Mouse (Mus musculus): Measurements from ENCODE around the gene Kif27. TPM values are rescaled to one million over a fixed set of nuclear protein-coding genes. Genes with fewer than 3 reads are reported as not detected.

Gene Kif27
- total RNA-seq, 2 experiments from 2014 or later = 0.08 to 0.13 TPM

DNA sequence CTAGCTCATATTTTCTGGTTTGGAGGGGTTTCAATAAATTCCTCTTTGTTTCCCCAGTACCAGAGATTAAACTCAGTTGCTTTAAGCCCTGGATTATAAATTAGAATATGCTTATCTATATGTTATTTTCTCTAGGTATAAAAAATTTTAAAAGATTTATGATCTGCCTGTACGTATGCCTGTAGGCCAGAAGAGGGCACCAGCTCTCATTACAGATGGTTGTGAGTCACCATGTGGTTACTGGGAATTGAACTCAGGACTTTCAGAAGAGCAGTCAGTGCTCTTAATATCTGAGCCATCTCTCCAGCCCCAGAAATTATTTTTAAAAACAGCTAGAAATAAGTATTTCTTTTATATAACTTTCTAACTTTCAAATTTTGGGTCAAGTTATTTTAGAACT is 69.6 kb downstream of the Kif27 start:
- DNase-seq (ENCODE audit: low spot score) = no peak
- intact Hi-C loops (cut with DNase I) = loop anchor here (2.0 kb wide), 2 partner anchors 99 to 299 kb away; no protein-coding TSS in a partner anchor

- intact Hi-C loops (cut with DNase I) = loop anchor here (1.0 to 2.0 kb wide), 3 partner anchors 101 to 301 kb away; no protein-coding TSS in a partner anchor
- peak; percentile 38 for DNase-seq (ENCODE audit: low spot score)
Observed at GRCm38 (mm10) chr13:58287822-58288221, 71.1 kb downstream of the Kif27 start.

DNA sequence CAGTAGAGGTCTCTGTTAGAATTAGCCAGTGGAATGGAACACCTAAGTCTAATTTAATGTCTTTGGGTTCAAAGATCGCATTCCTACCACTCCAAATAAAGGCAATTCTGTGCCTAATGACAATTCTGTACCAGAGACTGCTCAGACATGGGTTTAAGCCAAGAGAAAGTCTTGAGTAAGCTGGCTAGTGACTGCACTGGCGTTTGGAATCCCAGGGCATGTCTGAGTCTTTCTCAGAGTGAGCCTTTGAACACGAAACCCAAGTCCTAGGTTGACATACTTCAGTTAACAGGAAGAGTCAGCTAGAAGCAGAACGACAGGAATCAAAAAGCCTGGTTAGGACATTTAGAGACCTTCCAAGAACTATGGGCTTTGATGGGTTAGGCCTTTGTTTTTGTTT is 75.5 kb downstream of the Kif27 start:
- DNase-seq (ENCODE audit: low spot score) = no peak
- intact Hi-C loops (cut with DNase I) = no loop called here

DNA sequence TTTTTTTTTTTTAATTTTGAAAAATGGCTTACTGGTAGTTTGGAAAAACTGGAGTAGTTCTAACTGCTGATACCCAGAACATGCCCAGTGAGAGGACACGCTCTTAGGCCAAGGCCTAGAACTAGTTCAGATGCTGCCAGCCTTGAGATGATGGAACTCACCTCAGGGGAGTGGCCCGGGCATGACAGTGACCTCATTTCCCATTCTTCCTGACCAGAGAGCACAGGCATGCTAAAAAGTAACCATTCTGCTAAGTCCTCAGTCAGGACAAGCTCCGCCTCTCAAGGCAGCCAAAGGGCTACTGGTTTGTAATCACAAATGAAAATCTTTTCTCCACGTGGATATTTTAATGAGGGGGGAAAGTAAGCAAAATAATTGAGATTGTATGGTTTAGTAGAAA is 77.0 kb downstream of the Kif27 start:
- no peak for DNase-seq (ENCODE audit: low spot score)
- intact Hi-C loops (cut with DNase I) = no loop called here

- intact Hi-C loops (cut with DNase I) = no loop called here
- no peak for DNase-seq (ENCODE audit: low spot score)
Observed at GRCm38 (mm10) chr13:58280528-58280927, 78.4 kb downstream of the Kif27 start.

DNA sequence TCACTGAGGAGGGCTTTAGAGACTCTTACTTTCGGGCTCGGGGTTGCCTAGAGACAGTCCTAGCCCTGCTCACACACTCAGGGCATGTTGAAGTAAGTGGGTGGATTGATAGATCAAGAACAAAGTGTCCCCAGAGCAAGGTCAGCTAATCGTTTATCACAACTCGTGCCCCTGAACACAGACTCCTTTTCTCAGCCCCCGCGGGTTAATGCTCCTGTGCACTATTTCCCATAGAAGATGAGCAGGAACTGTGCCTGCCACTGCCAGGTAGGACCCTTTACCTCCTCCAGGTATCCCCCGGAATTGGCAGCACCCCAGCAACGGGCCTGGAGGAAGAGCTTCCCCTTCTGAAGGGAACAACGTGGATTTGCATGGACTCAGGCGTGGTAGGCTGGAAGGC is 82.7 kb downstream of the Kif27 start:
- no peak for DNase-seq (ENCODE audit: low spot score)
- intact Hi-C loops (cut with DNase I) = no loop called here

GRCm38 (mm10) chr13:58275599-58275998 is 83.3 kb downstream of the Kif27 start, which contains the start of gene Gkap1:
TSS of gene Gkap1 (minus strand) at chr13:58275699.
- DNase-seq (ENCODE audit: low spot score) = no peak
- intact Hi-C loops (cut with DNase I) = no loop called here

DNA sequence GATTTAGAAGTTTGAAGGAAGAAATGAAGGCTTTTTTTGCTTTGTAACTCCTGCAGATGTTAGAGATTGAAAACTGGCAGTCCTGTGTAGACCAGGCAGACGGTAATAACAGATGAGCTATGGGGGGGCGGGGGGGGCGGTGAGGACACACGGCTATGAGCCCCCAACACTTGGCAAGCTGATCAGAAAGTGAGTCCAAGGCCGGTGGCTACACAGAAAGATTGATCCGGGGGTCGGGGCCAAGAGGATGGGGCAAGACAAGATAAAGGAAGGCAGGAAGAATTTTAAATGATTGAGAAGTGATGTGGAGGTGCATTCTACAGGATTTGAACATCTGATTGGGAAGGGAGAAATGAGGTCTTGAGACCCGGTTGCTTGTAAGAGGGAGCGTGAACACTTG is 83.8 kb downstream of the Kif27 start:
- intact Hi-C loops (cut with DNase I) = no loop called here
- no peak for DNase-seq (ENCODE audit: low spot score)

- DNase-seq (ENCODE audit: low spot score) = peak; percentile 58
- intact Hi-C loops (cut with DNase I) = loop anchor here (5.0 kb wide), 1 partner anchor 113 kb away; the partner anchor contains the start of gene 2210016F16Rik
Observed at GRCm38 (mm10) chr13:58274259-58274991, 84.5 kb downstream of the Kif27 start.

DNA sequence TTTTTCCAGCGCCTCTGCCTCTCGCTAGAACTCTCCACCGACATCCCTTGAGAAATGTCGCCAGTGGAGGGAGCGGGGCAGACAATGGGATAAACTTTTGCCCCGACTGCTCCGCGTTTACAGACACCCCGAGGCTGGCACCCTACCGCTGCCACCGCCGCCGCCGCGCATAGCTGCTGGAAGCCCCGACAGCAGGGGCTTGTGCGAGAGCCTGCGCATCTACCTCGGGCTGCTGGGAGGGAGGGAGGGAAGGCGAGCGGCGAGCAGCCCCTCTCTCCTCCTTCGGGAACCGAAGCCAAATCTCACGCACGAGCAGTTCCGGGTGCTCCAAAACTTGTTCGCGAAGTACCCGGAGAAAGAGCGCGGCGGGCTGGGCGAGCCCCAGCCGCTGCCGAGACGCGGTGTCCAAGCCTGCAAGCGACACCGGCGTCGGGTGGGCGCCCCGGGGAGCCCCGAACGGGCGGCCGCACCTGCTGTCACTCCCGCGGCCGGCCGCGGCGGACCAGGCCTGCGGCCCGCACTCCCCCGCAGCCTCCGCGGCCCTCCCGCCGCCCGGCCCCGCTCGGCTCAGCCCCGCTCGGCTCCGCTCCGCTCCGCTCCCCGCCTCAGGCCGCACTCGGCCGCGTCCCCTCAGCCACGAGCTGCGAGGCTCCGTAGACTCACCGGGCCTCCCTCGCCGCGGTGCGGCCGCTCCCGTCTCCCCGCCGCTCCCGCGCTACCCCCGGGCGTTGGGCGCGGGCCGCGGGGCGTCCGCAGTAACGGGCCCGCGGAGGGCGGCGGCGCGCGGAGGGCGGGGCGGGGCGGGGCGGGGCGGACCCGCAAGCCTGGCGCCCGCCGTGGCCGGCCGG is 85.3 kb downstream of the Kif27 start:
- intact Hi-C loops (cut with DNase I) = loop anchor here (5.0 kb wide), 1 partner anchor 114 kb away; the partner anchor contains the start of gene 2210016F16Rik
- DNase-seq (ENCODE audit: low spot score) = no peak

- DNase-seq (ENCODE audit: low spot score) = no peak
Observed at GRCm38 (mm10) chr13:58266864-58267263, 92.1 kb downstream of the Kif27 start.

DNA sequence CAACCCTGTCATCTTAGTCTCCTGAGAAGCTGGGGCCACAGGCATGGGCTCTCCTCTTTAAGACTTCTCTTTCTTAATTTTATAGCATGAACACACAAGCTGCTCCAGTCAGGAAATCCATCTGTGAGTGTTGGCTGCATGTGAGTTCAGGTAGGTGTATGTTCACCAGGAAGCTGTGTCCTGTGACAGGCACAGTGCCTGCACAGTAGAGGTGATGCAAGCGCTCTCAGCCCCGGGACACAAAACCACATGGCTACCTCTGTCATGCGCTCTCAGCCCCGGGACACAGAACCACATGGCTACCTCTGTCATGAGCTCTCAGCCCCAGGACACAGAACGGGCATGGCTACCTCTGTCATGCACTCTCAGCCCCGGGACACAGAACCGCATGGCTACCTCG is 95.4 kb downstream of the Kif27 start:
- DNase-seq (ENCODE audit: low spot score) = no peak
- intact Hi-C loops (cut with DNase I) = no loop called here

More at GRCm38 (mm10) chr13:58266864-58267263, 92.1 kb downstream of the Kif27 start:
- intact Hi-C loops (cut with DNase I) = no loop called here

- intact Hi-C loops (cut with DNase I) = no loop called here
Observed at GRCm38 (mm10) chr13:58261674-58262073, 97.2 kb downstream of the Kif27 start.

DNA sequence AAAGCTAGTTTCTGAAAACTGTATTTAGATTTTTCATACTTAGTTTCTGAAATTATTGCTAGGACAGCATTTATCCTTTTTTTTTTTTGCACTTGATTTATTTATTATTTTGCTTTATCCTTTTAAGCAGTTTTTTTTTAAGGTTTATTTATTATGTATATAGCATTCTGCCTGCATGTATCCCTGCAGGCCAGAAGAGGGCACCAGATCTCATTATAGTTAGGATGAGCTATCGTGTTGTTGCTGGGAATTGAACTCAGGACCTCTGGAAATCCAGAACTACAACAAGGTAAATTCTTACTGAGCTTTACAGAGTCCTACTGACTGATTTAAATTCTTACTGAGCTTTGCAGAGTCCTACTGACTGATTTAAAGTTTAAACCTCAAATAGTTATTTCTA is 105.7 kb downstream of the Kif27 start:
- intact Hi-C loops (cut with DNase I) = no loop called here
- no peak for DNase-seq (ENCODE audit: low spot score)

More at GRCm38 (mm10) chr13:58261674-58262073, 97.2 kb downstream of the Kif27 start:
- no peak for DNase-seq (ENCODE audit: low spot score)

- intact Hi-C loops (cut with DNase I) = no loop called here
- DNase-seq (ENCODE audit: low spot score) = no peak
Observed at GRCm38 (mm10) chr13:58248957-58249356, 110.0 kb downstream of the Kif27 start.

Small RNA genes within 50 kb of the gene (microRNA-seq; reads per million reads assigned to microRNA genes)
- gene Mir6369 (not detected), gene Mir7-1 (11.4 reads per million, percentile 26 among the genes with 10 or more reads in this experiment)

Other genes starting within 250 kb of the Kif27 start
- 1 to 10 TPM; 2.6 TPM for gene Klhl3, start 245.5 kb downstream of the Kif27 start, total RNA-seq (2021)
- gene Hnrnpa0, start 230.6 kb downstream of the Kif27 start, total RNA-seq (2021) = 10 to 100 TPM; 64.3 to 70.2 TPM
- gene Idnk, start 201.5 kb downstream of the Kif27 start, total RNA-seq (2021) = 10 to 100 TPM; 23.2 to 24.3 TPM
- gene Ubqln1, start 143.5 kb downstream of the Kif27 start, total RNA-seq (2021) = 10 to 100 TPM; 48.2 to 50.2 TPM
- gene Gkap1, start 83.4 kb downstream of the Kif27 start, total RNA-seq (2021) = 10 to 100 TPM; 20.7 to 21.9 TPM
- 10 to 100 TPM; 14.4 to 14.6 TPM for gene 2210016F16Rik, start 26.1 kb upstream of the Kif27 start, total RNA-seq (2021)
- 10 to 100 TPM in 1 of 2 experiments, 1 to 10 TPM in 1; 8.3 to 10.0 TPM for gene Rmi1, start 43.1 kb upstream of the Kif27 start, total RNA-seq (2021)
- gene Hnrnpk, start 44.2 kb upstream of the Kif27 start, total RNA-seq (2021) = 100 to 1,000 TPM; 407 to 495 TPM